Mouse (Mus musculus) heart, embryonic 10.5 days (tissue): ENCODE data around the gene Msh6. TPM values are rescaled to one million over a fixed set of nuclear protein-coding genes. Genes with fewer than 3 reads are reported as not detected.
"Not testable (repeated sequence)": the region's sequence is repeated elsewhere in the genome, so short reads cannot be mapped to it uniquely, and the experiment has no call there.

Experiments used
- DNase-seq: peaks from one replicate; pipeline ENCODE4 v3.0.0-alpha.2; 2017; ENCODE audit warnings: low spot score
- H3K27ac ChIP-seq: fragments of 300-500 bp; sonication (generic); 2 replicates; pipeline ENCODE4 v1.5.1; 2016; ENCODE audit warnings: mild to moderate bottlenecking
- H3K27me3 ChIP-seq: fragments of 300-500 bp; sonication (generic); 2 replicates; pipeline ENCODE4 v1.6.1; 2016; ENCODE audit warnings: mild to moderate bottlenecking; ENCODE audit not compliant: poor library complexity, insufficient read depth, severe bottlenecking
- H3K36me3 ChIP-seq: fragments of 300-500 bp; sonication (generic); 2 replicates; pipeline ENCODE4 v1.6.1; 2016; ENCODE audit warnings: mild to moderate bottlenecking, moderate library complexity
- H3K4me1 ChIP-seq: fragments of 300-500 bp; sonication (generic); 2 replicates; pipeline ENCODE4 v1.6.1; 2016; ENCODE audit warnings: mild to moderate bottlenecking
- H3K4me3 ChIP-seq: fragments of 300-500 bp; sonication (generic); 2 replicates; pipeline ENCODE4 v1.5.1; 2016; ENCODE audit warnings: mild to moderate bottlenecking, moderate library complexity
- H3K9me3 ChIP-seq: fragments of 300-500 bp; sonication (generic); 2 replicates; pipeline ENCODE4 v1.6.1; 2016; ENCODE audit warnings: mild to moderate bottlenecking, moderate library complexity
- WGBS: fragments of 180-500 bp; shearing (Covaris S2); methylation state at CpG from one replicate; pipeline ENCODE4 v1.1.7; 2016; 5-methylcytosine and 5-hydroxymethylcytosine counted together
- polyA plus RNA-seq: library from polyadenylated mRNA; unstranded; fragments of >200 nt; fragmentation: Nextera tagmentation; extraction: Ambion mirVana; gene quantifications from 2 replicates; pipeline ENCODE4 v1.2.1, GENCODE M21; 2016

The Msh6 gene
- polyA plus RNA-seq, 1 experiment from 2014 or later = 58.1 TPM

DNA sequence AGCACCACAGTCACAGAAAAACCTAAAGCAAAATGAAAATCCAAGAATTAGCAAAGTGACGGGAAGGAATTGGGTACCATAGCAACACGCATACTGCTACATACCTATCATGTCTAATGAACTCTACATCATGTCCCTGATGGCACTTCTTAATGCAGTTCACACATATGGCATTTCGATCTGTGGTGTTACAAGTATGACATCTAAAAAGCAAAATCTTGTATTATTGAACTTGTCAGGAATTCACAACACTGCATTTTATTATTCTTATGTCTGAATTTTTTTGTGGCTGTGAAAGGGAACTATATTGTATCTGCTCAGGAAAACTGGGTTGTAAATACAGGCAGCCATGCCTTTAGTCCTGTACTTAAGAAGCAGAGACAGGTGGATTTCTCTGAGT lies 17.3 kb downstream of the Msh6 start:
- no peak overlapping the region for H3K4me3 ChIP-seq
- no peak for DNase-seq
- WGBS = 92% methylated on average over 3 of the region's 3 CpGs
- H3K27me3 ChIP-seq = no peaks in the 10 kb centered on the region
- H3K4me1 ChIP-seq = no peaks in the 10 kb centered on the region
- peaks cover 93% of the 10 kb centered on the region for H3K36me3 ChIP-seq
- H3K27ac ChIP-seq = no peak overlapping the region
- no peaks in the 10 kb centered on the region for H3K9me3 ChIP-seq

GRCm38 (mm10) chr17:87993338-87993737 lies 18.5 kb downstream of the Msh6 start:
- Histone ChIP-seq H3K27me3 (no peaks in the 10 kb centered on the region), H3K9me3 (no peaks in the 10 kb centered on the region), H3K36me3 (peaks cover 93% of the 10 kb centered on the region), H3K4me3 (no peak overlapping the region), H3K4me1 (no peaks in the 10 kb centered on the region), H3K27ac (no peak overlapping the region)
- WGBS = 88% methylated on average over 1 of the region's 1 CpGs
- DNase-seq = no peak

DNA sequence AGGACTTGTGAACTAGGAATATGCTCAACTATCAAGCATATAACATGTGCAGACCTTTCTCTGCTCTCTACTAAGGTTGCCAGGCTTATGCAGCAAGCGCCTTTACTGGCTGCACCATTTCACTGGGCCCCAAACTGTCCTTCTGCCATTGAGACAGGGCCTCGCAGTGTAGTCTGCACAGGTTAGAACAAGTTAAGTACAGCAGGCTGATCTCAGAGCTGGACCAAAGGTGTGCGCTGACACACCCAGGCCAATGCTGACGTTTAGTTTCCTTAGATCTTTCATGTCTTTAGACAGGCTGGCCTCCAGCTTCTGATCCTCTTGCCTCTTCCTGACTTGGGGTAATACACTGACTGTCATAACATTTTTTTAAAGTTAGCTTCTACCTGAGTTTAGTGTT lies 22.9 kb downstream of the Msh6 start:
- Histone ChIP-seq H3K9me3 (no peaks in the 10 kb centered on the region), H3K4me1 (no peaks in the 10 kb centered on the region), H3K27ac (no peak overlapping the region), H3K27me3 (no peaks in the 10 kb centered on the region), H3K4me3 (no peak overlapping the region), H3K36me3 (peaks cover 89% of the 10 kb centered on the region)
- no peak for DNase-seq
- 84% methylated on average over 4 of the region's 4 CpGs for WGBS

GRCm38 (mm10) chr17:88004892-88005291 lies 30.0 kb downstream of the Msh6 start:
- Histone ChIP-seq H3K4me1 (0 out of 2 replicates have a peak, but pooled peaks cover 4% of the 10 kb centered on the region), H3K27me3 (no peaks in the 10 kb centered on the region), H3K9me3 (no peaks in the 10 kb centered on the region), H3K4me3 (no peak overlapping the region), H3K36me3 (peaks cover 76% of the 10 kb centered on the region), H3K27ac (no peak overlapping the region)
- 93% methylated on average over 1 of the region's 1 CpGs for WGBS
- no peak for DNase-seq

GRCm38 (mm10) chr17:88006956-88007355 lies 32.1 kb downstream of the Msh6 start:
- WGBS = 78% methylated on average over 8 of the region's 8 CpGs
- Histone ChIP-seq H3K27me3 (no peaks in the 10 kb centered on the region), H3K4me1 (0 out of 2 replicates have a peak, but pooled peaks cover 4% of the 10 kb centered on the region), H3K36me3 (peaks cover 79% of the 10 kb centered on the region), H3K27ac (no peak overlapping the region), H3K9me3 (no peaks in the 10 kb centered on the region), H3K4me3 (no peak overlapping the region)
- no peak for DNase-seq

GRCm38 (mm10) chr17:88014456-88014855 lies 39.6 kb downstream of the Msh6 start:
- no peak for DNase-seq
- H3K36me3 ChIP-seq = peaks cover 63% of the 10 kb centered on the region

DNA sequence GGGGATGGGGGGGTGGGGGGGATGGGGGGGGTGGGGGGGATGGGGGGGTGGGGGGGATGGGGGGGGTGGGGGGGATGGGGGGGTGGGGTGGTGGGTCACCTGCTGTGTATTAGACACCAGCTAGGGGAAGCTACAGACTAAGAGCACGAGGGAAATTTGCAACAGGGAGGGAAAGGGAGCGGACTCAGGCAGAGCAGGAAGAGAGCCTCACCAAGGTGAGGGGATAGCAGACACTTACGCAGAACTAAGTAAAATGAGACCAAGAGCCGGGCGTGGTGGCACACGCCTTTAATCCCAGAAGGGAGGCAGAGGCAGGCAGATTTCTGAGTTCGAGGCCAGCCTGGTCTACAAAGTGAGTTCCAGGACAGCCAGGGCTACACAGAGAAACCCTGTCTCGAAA lies 41.2 kb downstream of the Msh6 start:
- WGBS = 93% methylated on average over 8 of the region's 8 CpGs
- not testable (repeated sequence) for H3K9me3 ChIP-seq, H3K4me1 ChIP-seq, DNase-seq, H3K27me3 ChIP-seq, H3K27ac ChIP-seq, H3K4me3 ChIP-seq
- H3K36me3 ChIP-seq = peaks cover 48% of the 10 kb centered on the region

More at GRCm38 (mm10) chr17:88014456-88014855, 39.6 kb downstream of the Msh6 start:
- H3K27me3 ChIP-seq = no peaks in the 10 kb centered on the region
- H3K27ac ChIP-seq = no peak overlapping the region
- 88% methylated on average over 1 of the region's 1 CpGs for WGBS
- no peaks in the 10 kb centered on the region for H3K9me3 ChIP-seq
- H3K4me1 ChIP-seq = no peaks in the 10 kb centered on the region
- H3K4me3 ChIP-seq = no peak overlapping the region

GRCm38 (mm10) chr17:88023924-88024323 lies 49.1 kb downstream of the Msh6 start:
- Histone ChIP-seq H3K27ac (no peak overlapping the region), H3K27me3 (no peaks in the 10 kb centered on the region), H3K4me1 (no peaks in the 10 kb centered on the region), H3K36me3 (no peaks in the 10 kb centered on the region), H3K9me3 (no peaks in the 10 kb centered on the region), H3K4me3 (no peak overlapping the region)
- DNase-seq = no peak
- 84% methylated on average over 1 of the region's 1 CpGs for WGBS

DNA sequence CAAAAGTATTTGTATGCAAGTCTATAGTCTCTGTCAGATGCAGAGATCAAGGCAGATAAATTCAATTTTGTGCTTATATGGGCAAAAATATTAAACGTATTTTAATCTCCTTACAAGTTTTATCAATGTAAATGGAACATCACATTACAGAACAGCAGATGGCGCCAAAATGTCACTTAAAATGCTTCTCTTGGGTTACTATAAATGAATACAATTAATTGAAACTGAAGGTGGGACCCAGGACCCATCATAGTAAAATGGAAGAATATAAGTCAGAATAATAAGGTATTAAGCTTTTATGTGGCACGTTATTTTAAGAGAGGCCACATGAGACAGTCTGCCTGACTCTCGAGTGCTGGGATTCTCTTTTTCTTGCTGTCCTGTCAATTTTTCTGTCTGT lies 50.4 kb downstream of the Msh6 start:
- DNase-seq = no peak
- WGBS = 61% methylated on average over 4 of the region's 4 CpGs
- H3K4me1 ChIP-seq = 0 out of 2 replicates have a peak, but pooled peaks cover 4% of the 10 kb centered on the region
- H3K4me3 ChIP-seq = no peak overlapping the region
- H3K27me3 ChIP-seq = no peaks in the 10 kb centered on the region
- no peaks in the 10 kb centered on the region for H3K9me3 ChIP-seq
- H3K36me3 ChIP-seq = no peaks in the 10 kb centered on the region
- no peak overlapping the region for H3K27ac ChIP-seq

DNA sequence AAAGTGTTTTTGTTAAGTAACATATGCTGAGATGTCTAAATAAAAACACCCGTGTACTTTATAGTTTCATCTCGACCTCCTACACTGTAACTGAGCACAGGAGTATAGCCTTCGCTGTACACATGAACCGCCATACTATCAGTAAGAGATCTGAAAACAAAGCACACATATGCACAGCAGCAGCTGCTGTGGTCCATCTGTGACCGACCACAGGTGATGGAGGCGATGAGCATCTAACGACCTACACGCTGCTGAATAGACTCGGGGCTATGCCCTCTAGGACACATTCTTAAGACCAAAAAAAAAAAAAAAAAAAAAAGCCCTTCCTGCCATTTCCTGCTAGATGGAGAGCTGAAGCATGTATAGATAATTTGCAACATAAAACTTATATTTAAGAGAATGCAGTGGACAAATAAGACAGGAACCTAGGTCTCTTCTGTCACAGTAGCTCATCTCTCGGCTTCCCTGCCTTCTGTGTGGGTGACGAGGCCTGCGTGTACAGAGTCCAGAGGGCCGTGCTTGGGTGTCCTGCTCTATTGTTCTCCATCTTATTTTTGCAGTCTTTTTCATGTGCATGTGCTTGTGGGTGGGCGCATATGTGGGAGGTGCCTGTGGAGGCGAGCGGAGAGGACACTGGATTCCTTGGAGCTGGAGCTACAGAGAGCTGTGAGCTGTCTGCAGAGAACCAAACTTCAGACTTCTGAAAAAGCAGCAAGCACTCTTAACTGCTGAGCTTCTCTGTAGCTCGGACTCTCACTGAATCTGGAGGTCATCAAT lies 54.5 kb downstream of the Msh6 start:
- H3K36me3 ChIP-seq = no peaks in the 10 kb centered on the region
- peaks cover 16% of the 10 kb centered on the region for H3K4me1 ChIP-seq
- no peak for DNase-seq
- H3K27me3 ChIP-seq = no peaks in the 10 kb centered on the region
- no peak overlapping the region for H3K27ac ChIP-seq
- no peak overlapping the region for H3K4me3 ChIP-seq
- 88% methylated on average over 17 of the region's 17 CpGs for WGBS
- no peaks in the 10 kb centered on the region for H3K9me3 ChIP-seq

GRCm38 (mm10) chr17:88031755-88032154 lies 56.9 kb downstream of the Msh6 start:
- Histone ChIP-seq H3K27ac (no peak overlapping the region), H3K9me3 (no peaks in the 10 kb centered on the region), H3K4me3 (no peak overlapping the region), H3K4me1 (peaks cover 16% of the 10 kb centered on the region), H3K36me3 (no peaks in the 10 kb centered on the region), H3K27me3 (no peaks in the 10 kb centered on the region)
- no peak for DNase-seq
- 83% methylated on average over 5 of the region's 5 CpGs for WGBS

DNA sequence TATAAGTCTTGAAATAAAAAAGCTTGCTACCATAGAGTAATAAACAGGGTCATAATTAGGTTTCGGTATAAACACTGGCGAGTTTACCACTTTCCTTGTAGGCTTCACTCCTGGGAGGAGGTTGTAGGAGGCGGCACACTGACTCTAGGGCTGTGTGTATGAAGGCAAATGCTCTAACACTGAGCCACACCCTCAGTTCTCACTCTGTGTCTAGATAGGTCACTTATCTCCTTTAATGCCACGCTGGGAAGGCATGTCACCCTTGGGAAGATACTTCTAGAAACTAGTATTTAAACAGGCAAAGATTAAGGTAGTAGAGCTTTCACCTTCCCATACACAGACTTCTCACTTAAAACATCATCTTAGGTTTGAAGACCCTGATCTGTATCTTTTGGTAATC lies 59.6 kb downstream of the Msh6 start:
- 76% methylated on average over 4 of the region's 4 CpGs for WGBS
- DNase-seq = no peak
- H3K27me3 ChIP-seq = no peaks in the 10 kb centered on the region

More for the DNA sequence above, 59.6 kb downstream of the Msh6 start:
- Histone ChIP-seq H3K4me3 (no peak overlapping the region), H3K4me1 (peaks cover 15% of the 10 kb centered on the region), H3K36me3 (no peaks in the 10 kb centered on the region), H3K27ac (no peak overlapping the region), H3K9me3 (no peaks in the 10 kb centered on the region)
